Mouse (Mus musculus) left cerebral cortex, adult 11 months (tissue): ENCODE data around the gene Tmem28.

Source experiments
- DNase-seq: peaks from one replicate; pipeline ENCODE4 v3.0.0; 2022; ENCODE audit warnings: low spot score

The Tmem28 gene

GRCm38 (mm10) chrX:99820790-99821395 lies at the start of gene Tmem28:
Gene Tmem28, plus strand, starts transcription at chrX:99821021.
- no peak for DNase-seq

GRCm38 (mm10) chrX:99780308-99780707 lies 40.5 kb upstream of the Tmem28 start:
- no peak for DNase-seq

GRCm38 (mm10) chrX:99808375-99808774 lies 12.4 kb upstream of the Tmem28 start:
- no peak for DNase-seq

- peak; percentile 13 for DNase-seq
Observed at GRCm38 (mm10) chrX:99819395-99819935, 1.4 kb upstream of the Tmem28 start.

GRCm38 (mm10) chrX:99819936-99820789 lies 658 bp upstream of the Tmem28 start:
- DNase-seq, result peak; percentile 13

GRCm38 (mm10) chrX:99842090-99842489 lies 21.3 kb downstream of the Tmem28 start:
- DNase-seq, result no peak

- peak; percentile 7 for DNase-seq
Observed at GRCm38 (mm10) chrX:99853261-99853741, 32.5 kb downstream of the Tmem28 start.

GRCm38 (mm10) chrX:99853834-99854233 lies 33.0 kb downstream of the Tmem28 start:
- DNase-seq, result no peak

GRCm38 (mm10) chrX:99872228-99872627 lies 51.4 kb downstream of the Tmem28 start:
- no peak for DNase-seq

- no peak for DNase-seq
Observed at GRCm38 (mm10) chrX:99872632-99873201, 51.9 kb downstream of the Tmem28 start.

- no peak for DNase-seq
Observed at GRCm38 (mm10) chrX:99873259-99873919, 52.6 kb downstream of the Tmem28 start.

- DNase-seq, result no peak
Observed at GRCm38 (mm10) chrX:99873920-99874296, 53.1 kb downstream of the Tmem28 start.

- no peak for DNase-seq
Observed at GRCm38 (mm10) chrX:99876781-99877180, 56.0 kb downstream of the Tmem28 start.

- no peak for DNase-seq
Observed at GRCm38 (mm10) chrX:99883396-99883795, 62.6 kb downstream of the Tmem28 start.
